Comparison of ENCODE assay signal across 34 mouse cellular contexts in genomic region chr4:130211870-130212269, GRCm38 (mm10). TPM values are rescaled to one million over a fixed set of nuclear protein-coding genes. Genes with fewer than 3 reads are reported as not detected.
DNase-seq lines count a peak whose midpoint lies in the region; ATAC-seq and TF ChIP-seq lines count a peak whose summit lies in the region.
"Had no signal": no experiment of that assay in that cellular context is flagged by ENCODE, and none has a peak within 500 bp of the region (broad histone marks: within the 10 kb centered on the region; RNA-seq: fewer than 3 reads in every experiment).

No protein-coding gene starts in this region.

- H3K4me3 ChIP-seq in liver, postnatal 0 days (ENCODE audit: low read depth, low read length): no peak overlapping the region
- no peak overlapping the region for H3K4me3 ChIP-seq in liver, embryonic 15.5 days (replicated peaks)
- H3K4me3 ChIP-seq: embryonic facial prominence, embryonic 10.5 days; embryonic facial prominence, embryonic 13.5 days; erythroblast, embryonic 14.5 days; forebrain, embryonic 12.5 days; forebrain, embryonic 15.5 days; heart, embryonic 12.5 days; heart, embryonic 15.5 days; hindbrain, embryonic 10.5 days had no signal

- ATAC-seq in liver, postnatal 0 days: no peak
- ATAC-seq in liver, embryonic 15.5 days (ENCODE audit: insufficient read depth): no peak; the same call in 1 of the 2 replicates
- ATAC-seq: activated CD4-positive, CD25-positive, alpha-beta regulatory T cell, adult 4 months; forebrain, embryonic 15.5 days; hindbrain, postnatal 0 days had no signal

- WGBS in liver, postnatal 0 days (ENCODE audit: insufficient replicate concordance): 79% methylated on average over 2 of the region's 2 CpGs
- 53% methylated on average over 2 of the region's 2 CpGs for WGBS in liver, embryonic 15.5 days (ENCODE audit: insufficient replicate concordance)

- no peak overlapping the region for H3K9ac ChIP-seq in liver, postnatal 0 days (replicated peaks)
- H3K9ac ChIP-seq in liver, embryonic 15.5 days: no peak overlapping the region
- H3K9ac ChIP-seq: embryonic facial prominence, embryonic 13.5 days; forebrain, embryonic 12.5 days; forebrain, embryonic 15.5 days; heart, embryonic 12.5 days; heart, embryonic 15.5 days; hindbrain, embryonic 14.5 days had no signal

- no peak overlapping the region for H3K4me2 ChIP-seq in liver, postnatal 0 days (ENCODE audit: low read depth, low read length)
- no peak overlapping the region for H3K4me2 ChIP-seq in liver, embryonic 15.5 days
- H3K4me2 ChIP-seq: embryonic facial prominence, embryonic 13.5 days; forebrain, embryonic 12.5 days; forebrain, embryonic 15.5 days; heart, embryonic 12.5 days; heart, embryonic 15.5 days; hindbrain, embryonic 14.5 days had no signal

- H3K27ac ChIP-seq in liver, postnatal 0 days (ENCODE audit: low read depth): no peak overlapping the region
- peak overlapping the region; percentile 31 for H3K27ac ChIP-seq in liver, embryonic 15.5 days (replicated peaks)
- H3K27ac ChIP-seq: embryonic facial prominence, embryonic 10.5 days; embryonic facial prominence, embryonic 13.5 days; forebrain, embryonic 12.5 days; forebrain, embryonic 15.5 days; heart, embryonic 15.5 days; hindbrain, embryonic 10.5 days; hindbrain, embryonic 14.5 days; hindbrain, postnatal 0 days had no signal

- TF ChIP-seq CTCF in liver, postnatal 0 days (IDR thresholded peaks at IDR 0.05; ENCODE audit: low read depth): no peak

- TF ChIP-seq EP300 in liver, postnatal 0 days (IDR thresholded peaks at IDR 0.05; ENCODE audit: low read depth): no peak

- 0 out of 2 replicates have a peak, but pooled peaks cover 3% of the 10 kb centered on the region for H3K4me1 ChIP-seq in liver, postnatal 0 days (ENCODE audit: insufficient read depth)
- peaks cover 44% of the 10 kb centered on the region for H3K4me1 ChIP-seq in liver, embryonic 15.5 days (replicated peaks)
- H3K4me1 ChIP-seq: embryonic facial prominence, embryonic 10.5 days; embryonic facial prominence, embryonic 13.5 days; forebrain, embryonic 12.5 days; forebrain, embryonic 15.5 days; heart, embryonic 12.5 days; heart, embryonic 15.5 days; hindbrain, embryonic 10.5 days had no signal

- H3K27me3 ChIP-seq in liver, postnatal 0 days (ENCODE audit: insufficient read depth, low read length): no peaks in the 10 kb centered on the region
- H3K27me3 ChIP-seq in liver, embryonic 15.5 days: no peaks in the 10 kb centered on the region
- H3K27me3 ChIP-seq: embryonic facial prominence, embryonic 13.5 days; forebrain, embryonic 15.5 days; heart, embryonic 15.5 days had no signal

- no peaks in the 10 kb centered on the region for H3K36me3 ChIP-seq in liver, postnatal 0 days (replicated peaks; ENCODE audit: insufficient read depth, low read length)
- no peaks in the 10 kb centered on the region for H3K36me3 ChIP-seq in liver, embryonic 15.5 days (replicated peaks)
- H3K36me3 ChIP-seq: embryonic facial prominence, embryonic 10.5 days; embryonic facial prominence, embryonic 13.5 days; forebrain, embryonic 12.5 days; forebrain, embryonic 15.5 days; G1E; heart, embryonic 12.5 days; heart, embryonic 15.5 days; hindbrain, embryonic 10.5 days had no signal

- H3K9me3 ChIP-seq in liver, postnatal 0 days (ENCODE audit: low read length): no peaks in the 10 kb centered on the region
- H3K9me3 ChIP-seq in liver, embryonic 15.5 days (replicated peaks): no peaks in the 10 kb centered on the region
- H3K9me3 ChIP-seq: embryonic facial prominence, embryonic 13.5 days; forebrain, embryonic 15.5 days; heart, embryonic 15.5 days had no signal

- DNase-seq in liver (peak; percentile 22), MEL-GATA-1-ER (ENCODE audit: extremely low read depth, low read depth) (peak; percentile 55)
- no peak for DNase-seq in liver, postnatal 0 days
- DNase-seq in kidney, postnatal 14 days: no peak
- DNase-seq in adrenal gland, adult 2 months: no peak
- no peak for DNase-seq in layer of hippocampus, adult 11-12 months (ENCODE audit: low spot score)
- DNase-seq: adrenal gland, postnatal 10 days; adrenal gland, postnatal 36 days; B cell, adult 2 months; cerebellum, adult 2 months; cerebellum, adult 9-11 months; cerebellum, postnatal 36 days; embryo, embryonic 11 days; gastrocnemius, postnatal 25 days; heart, adult 18-20 months; heart, postnatal 10 days; heart, postnatal 36 days had no signal

RNA-seq across cellular contexts. Expression of gene Gm853, which starts 10.3 kb away (rescaled TPM):
- polyA plus RNA-seq in liver, postnatal 0 days (2015; fragmentation: Nextera tagmentation; extraction: Ambion mirVana): not detected in 2 replicates
- polyA plus RNA-seq in liver, embryonic 15.5 days (2015; fragmentation: Nextera tagmentation; extraction: Ambion mirVana): not detected in 2 replicates
- total RNA-seq in adrenal gland, adult 2 months (2021): not detected
- not detected in 2 replicates for polyA plus RNA-seq in adrenal gland, adult 2 months (2012; rRNA removed)
- total RNA-seq: adrenal gland, postnatal 10 days; adrenal gland, postnatal 36 days; CH12.LX; gastrocnemius, adult 8-10 months; gastrocnemius, postnatal 25 days; heart, adult 18-20 months; heart, postnatal 10 days; heart, postnatal 36 days had no signal
- polyA plus RNA-seq: activated CD4-positive, CD25-positive, alpha-beta regulatory T cell, adult 4 months; cortical plate, adult 2 months; embryonic facial prominence, embryonic 10.5 days; embryonic facial prominence, embryonic 13.5 days; erythroblast, embryonic 14.5 days; forebrain, embryonic 12.5 days; G1E; gonadal fat pad, adult 2 months; heart, embryonic 12.5 days; heart, embryonic 15.5 days had no signal

RNA-seq across cellular contexts. Expression of gene Tinagl1, which starts 36.9 kb away (rescaled TPM):
- 22.6 and 22.9 TPM in 2 replicates for polyA plus RNA-seq in liver, postnatal 0 days (2015; fragmentation: Nextera tagmentation; extraction: Ambion mirVana)
- polyA plus RNA-seq in liver, embryonic 15.5 days (2015; fragmentation: Nextera tagmentation; extraction: Ambion mirVana): 41.1 and 47.6 TPM in 2 replicates
- 100 to 1,000 TPM; 115 to 136 TPM for total RNA-seq in adrenal gland, adult 2 months (2021)
- 311 and 341 TPM in 2 replicates for polyA plus RNA-seq in adrenal gland, adult 2 months (2012; rRNA removed)
- total RNA-seq: CH12.LX had no signal
- polyA plus RNA-seq: activated CD4-positive, CD25-positive, alpha-beta regulatory T cell, adult 4 months had no signal

Comparison
In these comparisons a context has a peak if more than half of its experiments do, and no peak if none do; other contexts are left out.
1. DNase-seq: peak in liver (single experiment) and MEL-GATA-1-ER (single experiment); none in liver, postnatal 0 days (single experiment), kidney, postnatal 14 days (single experiment), adrenal gland, adult 2 months (single experiment) and layer of hippocampus, adult 11-12 months (single experiment).